Mouse (Mus musculus) CH12.LX (cell line): ENCODE measurements at regions not wholly inside any gene's neighbourhood (a gene's known extent, or its start where the extent isn't known, plus 50 kb on each side); places are given as distances from the start of the nearest gene placed in this dataset.

ENCODE experiments used
- DNase-seq: peaks from one replicate; pipeline ENCODE4 v3.0.0-alpha.2; 2013; ENCODE audit errors: extremely low read depth
- H3K27ac ChIP-seq: 2 replicates; pipeline ENCODE4 v1.5.1; 2012; ENCODE audit warnings: low read depth, mild to moderate bottlenecking, control low read depth, moderate library complexity; ENCODE audit not compliant: insufficient read depth
- H3K27me3 ChIP-seq: replicated peaks from 2 replicates; pipeline ENCODE3; 2012; ENCODE audit warnings: inconsistent platforms
- H3K36me3 ChIP-seq, 2 experiments: replicated peaks in 1 of 2; 2 replicates each; pipeline versions ENCODE3 to v1.6.1; 2012; ENCODE audit warnings: inconsistent platforms in 1 of 2, low read length in 1 of 2, mild to moderate bottlenecking in 1 of 2, mixed read lengths in 1 of 2, moderate library complexity in 1 of 2; ENCODE audit not compliant: control insufficient read depth in 1 of 2, insufficient read depth in 1 of 2
- H3K4me1 ChIP-seq, 2 experiments: 2 replicates each; pipeline ENCODE4 v1.6.1; 2012; ENCODE audit warnings: inconsistent platforms in 1 of 2, moderate library complexity in 1 of 2; ENCODE audit not compliant: insufficient read depth in 2 of 2, control insufficient read depth in 1 of 2
- H3K4me2 ChIP-seq: 2 replicates; pipeline ENCODE4 v1.6.1; 2012; ENCODE audit warnings: low read depth, mild to moderate bottlenecking, control low read depth; ENCODE audit not compliant: poor library complexity, insufficient read depth, severe bottlenecking
- H3K4me3 ChIP-seq, 3 experiments: fragments of 150-350 bp in 1 of 3; sonication (generic) in 1 of 3; replicated peaks in 1 of 3; 2 replicates each; pipeline versions ENCODE3 to v1.5.1; 2011 to 2012; ENCODE audit warnings: low read depth in 2 of 3, low read length in 2 of 3, mild to moderate bottlenecking in 2 of 3, moderate library complexity in 2 of 3, control low read depth in 1 of 3, improper control_type of control experiment in 1 of 3, inconsistent platforms in 1 of 3, mixed read lengths in 1 of 3; ENCODE audit not compliant: poor library complexity in 1 of 3
- H3K79me2 ChIP-seq: replicated peaks from 2 replicates; pipeline ENCODE4 v1.6.1; 2012; ENCODE audit warnings: mild to moderate bottlenecking, moderate library complexity; ENCODE audit not compliant: control insufficient read depth, poor library complexity, insufficient read depth, severe bottlenecking; ENCODE audit errors: extremely low read depth
- H3K9ac ChIP-seq: 2 replicates; pipeline ENCODE4 v1.6.1; 2012; ENCODE audit warnings: low read depth, mild to moderate bottlenecking, control low read depth, moderate library complexity; ENCODE audit not compliant: insufficient read depth
- H3K9me3 ChIP-seq: replicated peaks from 2 replicates; pipeline ENCODE3; 2012; ENCODE audit warnings: low read length, inconsistent platforms, mixed read lengths
- CHD1 ChIP-seq: IDR thresholded peaks from 2 replicates; pipeline ENCODE4 v1.6.1; 2012; ENCODE audit warnings: low read depth, low read length, improper control_type of control experiment, inconsistent platforms
- CTCF ChIP-seq, 2 experiments: IDR thresholded peaks in 1 of 2; conservative IDR thresholded peaks in 1 of 2; 2 replicates each; pipeline ENCODE4 v1.5.1; 2011 to 2012; ENCODE audit warnings: low read depth in 2 of 2, low read length in 2 of 2, improper control_type of control experiment in 1 of 2, inconsistent platforms in 1 of 2, mild to moderate bottlenecking in 1 of 2, moderate library complexity in 1 of 2
- EP300 ChIP-seq: IDR thresholded peaks from 2 replicates; pipeline ENCODE4 v1.6.1; 2011; ENCODE audit warnings: low read length, improper control_type of control experiment
- ETS1 ChIP-seq: conservative IDR thresholded peaks from 2 replicates; pipeline ENCODE4 v1.6.1; 2012; ENCODE audit warnings: low read depth, mild to moderate bottlenecking, inconsistent platforms, low read length, improper control_type of control experiment, moderate library complexity
- HCFC1 ChIP-seq: IDR thresholded peaks from 2 replicates; pipeline ENCODE4 v1.6.1; 2012; ENCODE audit warnings: low read depth, mild to moderate bottlenecking, inconsistent platforms, low read length, improper control_type of control experiment
- JUN ChIP-seq: IDR thresholded peaks from 2 replicates; pipeline ENCODE4 v1.6.1; 2011; ENCODE audit warnings: low read depth, mild to moderate bottlenecking, low read length, improper control_type of control experiment, moderate library complexity; ENCODE audit not compliant: insufficient read depth
- MEF2A ChIP-seq: IDR thresholded peaks from 2 replicates; pipeline ENCODE4 v1.6.1; 2014; ENCODE audit warnings: low read depth, mild to moderate bottlenecking, inconsistent platforms, low read length, improper control_type of control experiment, borderline replicate concordance
- MYC ChIP-seq: IDR thresholded peaks from 2 replicates; pipeline ENCODE4 v1.6.1; 2011; ENCODE audit warnings: low read depth, mild to moderate bottlenecking, improper control_type of control experiment, low read length
- NELFE ChIP-seq: IDR thresholded peaks from 2 replicates; pipeline ENCODE4 v1.6.1; 2011; ENCODE audit warnings: low read depth, low read length, improper control_type of control experiment
- POLR2A ChIP-seq: IDR thresholded peaks from 2 replicates; pipeline ENCODE4 v1.6.1; 2011; ENCODE audit warnings: low read depth, mild to moderate bottlenecking, improper control_type of control experiment, low read length
- POLR2AphosphoS2 ChIP-seq: IDR thresholded peaks from 2 replicates; pipeline ENCODE4 v1.6.1; 2011; ENCODE audit warnings: low read depth, low read length, improper control_type of control experiment
- RAD21 ChIP-seq: IDR thresholded peaks from 2 replicates; pipeline ENCODE4 v1.6.1; 2011; ENCODE audit warnings: low read depth, mild to moderate bottlenecking, low read length, improper control_type of control experiment, moderate library complexity
- SMC3 ChIP-seq: IDR thresholded peaks from 2 replicates; pipeline ENCODE4 v1.6.1; 2011; ENCODE audit warnings: low read depth, low read length, improper control_type of control experiment
- TBP ChIP-seq: conservative IDR thresholded peaks from 2 replicates; pipeline ENCODE4 v1.6.1; 2011; ENCODE audit warnings: low read depth, low read length, improper control_type of control experiment
- ZKSCAN1 ChIP-seq: IDR thresholded peaks from 2 replicates; pipeline ENCODE4 v1.6.1; 2012; ENCODE audit warnings: low read depth, inconsistent platforms, low read length, improper control_type of control experiment, borderline replicate concordance
- ZMIZ1 ChIP-seq: IDR thresholded peaks from 2 replicates; pipeline ENCODE4 v1.6.1; 2012; ENCODE audit warnings: low read depth, mild to moderate bottlenecking, inconsistent platforms, low read length, improper control_type of control experiment
- dilution Hi-C: fragments of 300-500 bp; cut with MboI; formaldehyde crosslinking; loops from 2 replicates; pipeline ENCODE4 v1.14.3; 2020; ENCODE audit warnings: low sequenced_read_pairs; ENCODE audit not compliant: extremely low pct_unique_long_range_greater_than_20kb, extremely low pct_ligation_motif_present
- in situ Hi-C: fragments of 300-500 bp; cut with MboI; formaldehyde crosslinking; loops from 3 replicates; pipeline ENCODE4 v1.14.3; 2019; ENCODE audit warnings: low sequenced_read_pairs, low pct_ligation_motif_present, low pct_unique_long_range_greater_than_20kb, mixed read lengths

- in situ Hi-C loops, result no loop called here
- no peaks in the 10 kb centered on the region for H3K79me2 ChIP-seq
These were observed 124.3 kb upstream of the Steap1 start for GRCm38 (mm10) chr5:5873425-5873824.

DNA sequence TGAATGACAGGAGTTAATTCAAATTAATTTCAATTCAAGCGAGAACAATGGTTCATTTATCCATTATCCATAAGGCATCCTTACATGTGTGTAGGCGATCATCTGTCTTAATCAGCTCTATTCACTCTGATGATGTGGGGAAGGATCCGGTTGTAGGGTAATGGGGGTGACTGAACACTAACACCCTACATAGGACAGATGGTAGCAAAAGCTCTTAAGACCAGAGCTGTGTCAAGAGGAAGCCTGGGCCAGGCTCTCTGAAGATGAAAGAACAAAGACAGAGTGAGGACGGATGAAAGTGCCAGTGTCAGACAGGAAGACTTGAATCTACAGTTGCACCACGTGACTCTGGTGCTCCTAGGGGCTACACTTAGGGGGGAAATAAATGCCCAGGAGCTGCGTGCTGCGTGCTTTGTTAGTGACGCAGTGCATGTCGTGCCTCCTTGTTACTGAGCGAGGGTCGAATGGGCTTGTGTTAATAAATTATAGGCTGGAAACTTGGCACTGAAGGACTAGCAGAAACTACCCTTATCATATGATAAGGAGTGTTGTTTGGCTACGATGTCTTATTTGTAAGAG, 107.1 kb upstream of the Steap1 start:
- no peaks in the 10 kb centered on the region for H3K79me2 ChIP-seq
- TF ChIP-seq HCFC1, result no peak
- no peak for TF ChIP-seq ZMIZ1
- TF ChIP-seq CTCF (conservative IDR thresholded peaks at IDR 0.05 in 1 of 2, IDR thresholded peaks at IDR 0.05 in 1 of 2; ENCODE audit: low read depth in 2 of 2, low read length in 2 of 2), result no peak
- no peak for TF ChIP-seq RAD21
- no peak for TF ChIP-seq JUN
- TF ChIP-seq EP300, result no peak
- TF ChIP-seq ETS1, result no peak
- TF ChIP-seq, all 38 proteins: peak for 0
- Histone ChIP-seq H3K9me3 (no peaks in the 10 kb centered on the region), H3K4me3 (no peak overlapping the region), H3K4me2 (no peak overlapping the region), H3K9ac (no peak overlapping the region), H3K36me3 (no peaks in the 10 kb centered on the region), H3K27me3 (no peaks in the 10 kb centered on the region), H3K27ac (no peak overlapping the region), H3K4me1 (no peaks in the 10 kb centered on the region)
- dilution Hi-C loops, result no loop called here
- in situ Hi-C loops, result no loop called here
- no peak for DNase-seq

More at GRCm38 (mm10) chr5:5873425-5873824, 124.3 kb upstream of the Steap1 start:
- Histone ChIP-seq H3K4me2 (no peak overlapping the region), H3K27me3 (no peaks in the 10 kb centered on the region), H3K9ac (no peak overlapping the region), H3K4me1 (0 out of 4 replicates have a peak, but pooled peaks cover 0 to 4% of the 10 kb centered on the region in 2 experiments), H3K36me3 (no peaks in the 10 kb centered on the region), H3K9me3 (no peaks in the 10 kb centered on the region), H3K27ac (no peak overlapping the region), H3K4me3 (no peak overlapping the region)
- no peak for DNase-seq
- dilution Hi-C loops, result no loop called here
- no peak for TF ChIP-seq POLR2AphosphoS2
- no peak for TF ChIP-seq NELFE
- TF ChIP-seq POLR2A, result no peak
- TF ChIP-seq TBP, result no peak
- no peak for TF ChIP-seq ZKSCAN1
- TF ChIP-seq CHD1, result no peak

DNA sequence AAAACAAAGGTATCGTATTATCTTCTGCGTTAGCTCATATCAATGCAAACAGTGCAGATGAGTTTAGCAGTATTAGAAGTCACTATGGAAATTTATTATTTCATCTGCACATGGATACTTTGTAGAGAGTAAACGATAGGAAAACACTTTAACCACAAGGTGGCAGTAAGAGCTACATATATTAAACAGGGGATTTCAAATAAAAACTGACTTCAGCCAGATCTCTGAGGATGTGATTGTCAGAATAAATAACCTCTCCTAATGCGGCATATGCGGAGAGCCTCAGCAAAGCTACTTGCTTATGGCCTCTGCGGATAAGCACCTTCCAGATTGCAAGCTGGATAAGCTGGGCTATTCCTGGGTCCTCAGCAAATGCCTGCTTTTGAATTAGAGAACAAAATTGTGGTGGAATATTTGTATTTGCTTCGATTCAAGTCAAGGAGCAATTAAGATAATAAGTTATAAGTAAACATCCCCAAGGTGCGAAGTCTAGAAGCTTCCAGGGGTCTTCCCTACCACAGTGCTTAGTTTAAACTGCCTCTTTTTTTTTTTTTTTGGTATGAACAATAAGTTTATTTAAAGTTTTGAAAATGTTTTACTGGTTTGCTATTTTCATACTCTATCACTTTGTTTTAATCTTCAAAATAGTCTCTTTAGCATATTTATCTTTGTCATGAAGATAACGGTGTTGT, 96.8 kb upstream of the Steap1 start:
- no peaks in the 10 kb centered on the region for H3K36me3 ChIP-seq
- H3K9ac ChIP-seq, result no peak overlapping the region
- TF ChIP-seq ETS1, result no peak
- TF ChIP-seq SMC3, result peak; percentile 60
- no peak for TF ChIP-seq MEF2A
- TF ChIP-seq RAD21, result peak; percentile 69
- peak in 1 of 2 experiments; percentile 64; a peak in 2 of 4 replicates for TF ChIP-seq CTCF (conservative IDR thresholded peaks at IDR 0.05 in 1 of 2, IDR thresholded peaks at IDR 0.05 in 1 of 2; ENCODE audit: low read depth in 2 of 2, low read length in 2 of 2)
- 0 out of 2 replicates have a peak, but pooled peaks have one; percentile 33 for TF ChIP-seq MYC
- H3K27me3 ChIP-seq, result no peaks in the 10 kb centered on the region
- H3K4me2 ChIP-seq, result no peak overlapping the region
- no peak overlapping the region for H3K4me3 ChIP-seq
- H3K9me3 ChIP-seq, result no peaks in the 10 kb centered on the region
- no peaks in the 10 kb centered on the region for H3K79me2 ChIP-seq
- in situ Hi-C loops, result no loop called here
- peak; percentile 41 for DNase-seq
- dilution Hi-C loops, result no loop called here
- peaks cover 2 to 3% of the 10 kb centered on the region in 2 experiments; a peak in 1 of 4 replicates for H3K4me1 ChIP-seq
- no peak overlapping the region for H3K27ac ChIP-seq
